Mouse (Mus musculus) adrenal gland, adult 18-20 months (tissue): ENCODE measurements at regions not wholly inside any gene's neighbourhood (a gene's known extent, or its start where the extent isn't known, plus 50 kb on each side); places are given as distances from the start of the nearest gene placed in this dataset.

Experiments
- DNase-seq, 2 experiments: peaks; one replicate each; pipeline ENCODE4 v3.0.0; 2021 to 2022; ENCODE audit warnings: low spot score in 2 of 2

- no peak for DNase-seq
Observed at GRCm38 (mm10) chr3:144327235-144327760, 122.3 kb upstream of the Lmo4 start.

DNA sequence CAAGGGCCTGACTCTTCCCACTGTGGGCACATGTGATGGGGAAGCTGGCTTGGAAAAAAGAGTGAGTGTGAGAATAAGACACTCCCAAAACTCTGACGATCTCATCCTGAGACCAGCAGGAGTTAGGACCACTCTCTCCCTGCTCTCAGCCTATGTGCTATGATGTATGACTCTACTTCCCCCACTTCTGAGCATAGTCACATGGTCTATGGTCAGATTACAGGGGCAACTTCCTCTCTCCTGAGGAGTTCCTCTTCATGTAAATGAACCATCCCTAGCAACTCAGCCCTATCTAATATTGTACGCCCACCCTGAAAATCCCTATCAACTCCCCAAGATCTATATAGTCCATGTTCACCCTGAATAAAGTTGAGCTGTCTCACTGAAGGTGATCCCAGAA lies 120.0 kb upstream of the Lmo4 start:
- DNase-seq: no peak

- DNase-seq: no peak
Observed at GRCm38 (mm10) chr3:144323524-144323923, 118.5 kb upstream of the Lmo4 start.

DNA sequence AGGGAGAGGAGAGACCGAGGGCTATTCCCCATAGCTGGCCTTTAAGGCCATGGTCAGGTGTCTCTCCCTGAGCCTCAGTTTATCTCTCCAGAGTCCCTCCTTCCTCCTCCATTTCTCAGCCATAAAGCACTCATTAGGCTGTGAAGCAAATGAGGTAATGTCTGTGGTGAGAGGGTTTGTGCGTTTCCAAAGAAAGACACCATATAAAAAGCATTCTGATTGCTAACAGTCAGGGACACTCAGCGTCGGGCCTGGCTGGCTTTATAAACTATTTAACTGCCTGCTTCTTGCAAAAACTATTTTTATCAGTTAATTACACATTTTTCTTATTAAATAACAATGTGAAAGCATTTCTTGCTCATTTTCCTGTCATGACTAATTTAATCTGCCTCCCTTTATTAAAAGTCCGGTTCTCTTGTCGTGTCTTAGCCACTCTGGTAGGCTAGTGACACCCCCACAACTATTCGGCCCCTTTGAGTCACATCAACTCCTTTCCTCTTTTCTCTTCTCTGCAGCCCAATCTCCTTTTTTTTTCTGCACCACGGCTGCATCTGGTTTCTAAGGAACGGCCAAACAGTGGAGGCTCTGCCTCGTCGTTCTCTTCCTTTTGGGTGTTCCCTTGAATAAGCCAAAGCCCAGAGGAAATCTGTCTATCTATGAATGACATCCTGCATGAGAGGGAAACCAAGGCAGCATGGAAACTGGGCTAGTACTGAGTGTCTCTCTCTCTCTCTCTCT lies 114.6 kb upstream of the Lmo4 start:
- DNase-seq: no peak

DNA sequence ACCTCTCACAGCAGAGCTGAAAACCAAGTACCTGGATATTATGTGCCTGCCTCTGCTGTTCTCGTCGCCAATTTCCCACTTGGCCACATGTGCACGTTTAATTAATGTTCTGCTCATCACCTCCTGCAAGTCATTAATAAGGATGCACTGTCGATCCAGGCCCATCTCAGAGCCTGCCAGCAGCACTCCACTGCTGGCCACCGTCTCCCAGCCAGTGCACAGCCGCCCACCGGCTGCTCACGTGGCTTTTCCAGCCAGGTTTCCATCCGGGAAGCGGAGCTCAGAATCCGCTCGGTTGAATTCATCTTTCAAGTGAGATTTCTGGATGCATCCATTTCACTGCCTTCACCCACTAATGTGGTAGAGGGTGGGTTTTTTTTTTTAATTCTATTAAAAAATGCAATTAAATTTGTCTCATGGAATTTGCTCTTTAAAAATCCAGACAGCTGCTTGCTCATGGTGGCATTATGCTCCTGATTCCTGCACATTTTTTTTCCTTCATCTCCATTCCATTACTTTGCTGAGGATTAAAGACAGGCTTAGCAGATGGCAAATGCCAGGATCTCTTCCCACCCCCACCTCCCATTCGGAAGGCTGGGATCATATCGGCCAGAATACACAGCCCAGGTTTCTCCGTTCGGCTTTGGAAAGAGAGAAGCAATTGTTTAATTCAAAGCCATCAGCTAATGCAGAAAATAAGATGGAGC lies 113.9 kb upstream of the Lmo4 start:
- no peak for DNase-seq

GRCm38 (mm10) chr3:144310748-144311147 lies 105.7 kb upstream of the Lmo4 start:
- no peak for DNase-seq

GRCm38 (mm10) chr3:144308616-144309015 lies 103.6 kb upstream of the Lmo4 start:
- DNase-seq: no peak

GRCm38 (mm10) chr3:144307557-144307956 lies 102.5 kb upstream of the Lmo4 start:
- DNase-seq: no peak

DNA sequence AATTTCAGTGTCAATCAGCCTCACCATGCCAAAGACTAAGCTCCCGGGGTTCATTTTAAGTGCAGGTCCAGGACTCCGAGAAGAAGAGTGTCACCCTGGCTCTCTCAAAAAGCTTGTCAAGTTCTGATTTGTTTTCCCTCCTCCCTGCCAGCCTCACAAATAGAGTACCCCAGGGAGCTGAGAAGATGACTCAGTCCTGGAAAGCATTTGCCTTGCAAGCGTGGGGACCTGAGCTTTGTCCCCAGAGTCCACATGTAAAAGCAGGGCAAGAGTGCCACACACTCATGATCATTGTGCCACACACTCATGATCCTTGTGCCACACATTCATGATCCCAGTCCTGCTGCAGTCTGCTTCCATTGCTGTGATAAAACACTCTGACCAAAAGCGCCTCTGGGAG lies 100.4 kb upstream of the Lmo4 start:
- no peak for DNase-seq

DNA sequence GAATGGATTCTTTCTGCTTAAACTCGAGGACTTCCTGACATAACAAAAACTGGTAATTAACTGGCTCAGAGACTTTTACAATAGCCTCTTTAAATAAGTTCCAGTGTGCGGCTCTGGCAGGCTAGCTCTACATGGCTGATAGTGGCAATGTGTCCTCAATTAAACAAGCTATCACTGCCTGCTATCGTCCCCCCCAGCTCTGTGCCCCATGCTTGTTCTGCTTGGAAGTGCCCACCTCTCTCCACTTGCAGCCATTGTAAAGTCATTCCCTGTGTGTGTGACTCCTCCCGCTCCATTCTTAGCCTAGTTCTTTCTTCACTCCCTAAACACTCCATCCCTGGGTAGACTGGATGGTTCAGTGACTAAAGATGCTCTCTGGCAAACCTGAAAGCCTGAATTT lies 99.9 kb upstream of the Lmo4 start:
- DNase-seq: no peak

DNA sequence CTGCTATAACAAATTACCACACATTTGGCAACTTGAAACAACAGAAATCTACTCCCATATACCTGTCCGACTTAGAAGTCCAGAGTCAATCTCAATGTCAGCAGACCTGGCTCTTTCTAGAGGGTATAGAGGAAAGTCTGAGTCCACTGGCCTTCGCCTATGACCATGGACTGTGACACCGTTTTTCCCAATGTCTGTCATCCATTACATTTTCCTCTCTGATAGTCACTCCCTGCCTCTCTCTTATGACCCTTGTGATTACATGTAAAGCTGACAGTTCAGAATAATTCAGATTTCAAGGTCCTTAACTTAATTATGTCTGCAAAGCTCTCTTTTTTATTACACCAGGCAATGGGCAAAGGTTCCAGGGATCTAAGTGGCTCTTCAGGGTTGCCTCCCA lies 97.6 kb upstream of the Lmo4 start:
- no peak for DNase-seq

- DNase-seq: no peak
Observed at GRCm38 (mm10) chr3:144301068-144301467, 96.0 kb upstream of the Lmo4 start.

- DNase-seq: no peak
Observed at GRCm38 (mm10) chr3:144299239-144299638, 94.2 kb upstream of the Lmo4 start.

DNA sequence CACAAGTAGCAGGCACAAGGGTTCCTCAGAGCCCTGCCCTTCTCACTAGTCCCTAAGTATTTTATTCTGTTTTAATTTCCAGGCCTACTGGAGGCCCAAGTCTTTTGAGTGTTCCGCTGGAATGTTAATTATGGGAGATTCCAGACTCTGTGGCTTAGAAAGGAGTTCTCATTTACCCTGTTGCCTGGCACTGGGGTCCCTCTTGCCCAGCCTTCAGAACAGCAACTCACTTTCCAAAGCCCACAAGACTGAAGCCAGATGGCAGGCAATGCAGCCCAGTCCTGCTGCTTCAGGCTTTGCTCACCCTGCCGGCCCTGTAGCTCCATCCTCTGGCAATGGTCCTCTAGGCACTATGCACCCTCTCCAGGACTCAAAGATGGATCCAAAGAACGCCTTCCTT lies 84.5 kb upstream of the Lmo4 start:
- no peak for DNase-seq

GRCm38 (mm10) chr3:144286100-144286499 lies 81.1 kb upstream of the Lmo4 start:
- no peak for DNase-seq

DNA sequence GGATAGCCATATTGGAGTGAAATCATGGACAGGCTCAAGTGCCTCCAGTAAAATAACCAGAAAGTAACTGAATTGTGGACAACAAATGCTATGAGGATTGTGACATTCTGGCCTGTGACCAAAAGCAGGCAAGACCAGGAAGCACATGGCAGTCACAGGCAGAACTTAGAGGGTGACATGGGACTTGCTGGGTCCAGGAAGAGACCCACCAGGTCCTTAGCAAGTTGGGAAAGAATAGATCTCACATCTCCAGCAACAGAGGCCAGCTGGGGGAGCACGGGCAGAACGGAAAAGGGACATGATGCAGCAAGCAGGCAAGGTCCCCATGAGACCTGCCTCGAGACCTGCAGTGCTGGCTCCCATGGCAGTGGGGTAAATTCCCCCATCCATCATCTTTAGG lies 79.3 kb upstream of the Lmo4 start:
- no peak for DNase-seq

GRCm38 (mm10) chr3:144273115-144273514 lies 68.1 kb upstream of the Lmo4 start:
- no peak for DNase-seq

GRCm38 (mm10) chr3:144270206-144270605 lies 65.2 kb upstream of the Lmo4 start:
- DNase-seq: no peak

DNA sequence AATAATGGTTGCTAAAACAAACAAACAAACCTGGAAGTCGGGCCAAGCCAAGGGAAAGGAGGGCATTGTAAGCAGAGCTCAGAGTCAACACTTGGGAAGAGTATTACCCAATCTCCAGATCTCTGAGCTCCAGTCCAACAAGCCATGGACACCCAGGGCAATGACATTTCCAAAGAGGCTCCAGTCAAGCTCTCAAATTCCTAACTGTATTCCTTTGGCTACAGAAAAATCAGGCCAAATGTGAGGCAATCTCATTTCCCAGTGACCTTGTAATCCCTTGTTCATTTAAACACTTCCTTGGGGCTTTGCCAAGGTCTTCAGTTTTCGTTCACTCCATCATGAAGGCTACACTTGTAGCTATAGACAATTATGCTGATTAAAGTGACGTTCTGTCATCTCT lies 59.5 kb upstream of the Lmo4 start:
- no peak for DNase-seq

GRCm38 (mm10) chr3:144260886-144261285 lies 55.9 kb upstream of the Lmo4 start:
- DNase-seq: no peak

- DNase-seq: no peak
Observed at GRCm38 (mm10) chr3:144257714-144258517, 52.9 kb upstream of the Lmo4 start.

DNA sequence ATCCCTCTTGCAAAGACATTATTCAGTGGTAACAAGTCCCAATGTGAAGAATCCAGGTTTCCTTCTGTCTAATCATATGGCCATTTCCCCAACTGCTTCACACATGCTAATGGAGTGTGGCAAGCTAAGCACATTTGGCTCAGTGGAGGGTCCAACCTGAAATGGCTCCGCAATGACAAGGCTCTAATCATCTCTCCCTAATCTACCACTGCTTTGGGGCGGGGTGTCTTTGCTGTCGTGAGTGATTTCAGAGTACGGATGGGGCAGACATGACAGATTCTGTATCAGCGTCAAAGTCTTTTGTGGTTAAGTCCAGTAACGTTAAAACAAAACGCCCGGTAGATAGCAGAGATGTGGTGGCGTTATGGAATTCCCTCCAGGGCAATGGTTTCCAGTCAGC lies 52.2 kb upstream of the Lmo4 start:
- DNase-seq: no peak
